Mouse (Mus musculus): ENCODE results near the gene Kif11. TPM values are rescaled to one million over a fixed set of nuclear protein-coding genes. Genes with fewer than 3 reads are reported as not detected.

Kif11 gene
- polyA plus RNA-seq, 1 experiment from 2014 or later, result 87.5 TPM

- ATAC-seq (ENCODE audit: insufficient read depth) (no peak), DNase-seq (no peak)
- no peak overlapping the region for H3K4me2 ChIP-seq
- H3K27ac ChIP-seq (ENCODE audit: low read depth), result no peak overlapping the region
- no peaks in the 10 kb centered on the region for H3K4me1 ChIP-seq (ENCODE audit: insufficient read depth)
- peaks cover 7% of the 10 kb centered on the region for H3K27me3 ChIP-seq (ENCODE audit: insufficient read depth, low read length)
- no peaks in the 10 kb centered on the region for H3K36me3 ChIP-seq (ENCODE audit: insufficient read depth)
- no peaks in the 10 kb centered on the region for H3K9me3 ChIP-seq (ENCODE audit: low read depth, low read length)
- H3K4me3 ChIP-seq (ENCODE audit: low read depth, low read length), result no peak overlapping the region
- WGBS, result 55% methylated on average over 10 of the region's 10 CpGs
- no peak for TF ChIP-seq CTCF (IDR thresholded peaks at IDR 0.05; ENCODE audit: low read depth)
- H3K9ac ChIP-seq, result no peak overlapping the region
These were observed 66.5 kb downstream of the Kif11 start for GRCm38 (mm10) chr19:37442524-37443286.

DNA sequence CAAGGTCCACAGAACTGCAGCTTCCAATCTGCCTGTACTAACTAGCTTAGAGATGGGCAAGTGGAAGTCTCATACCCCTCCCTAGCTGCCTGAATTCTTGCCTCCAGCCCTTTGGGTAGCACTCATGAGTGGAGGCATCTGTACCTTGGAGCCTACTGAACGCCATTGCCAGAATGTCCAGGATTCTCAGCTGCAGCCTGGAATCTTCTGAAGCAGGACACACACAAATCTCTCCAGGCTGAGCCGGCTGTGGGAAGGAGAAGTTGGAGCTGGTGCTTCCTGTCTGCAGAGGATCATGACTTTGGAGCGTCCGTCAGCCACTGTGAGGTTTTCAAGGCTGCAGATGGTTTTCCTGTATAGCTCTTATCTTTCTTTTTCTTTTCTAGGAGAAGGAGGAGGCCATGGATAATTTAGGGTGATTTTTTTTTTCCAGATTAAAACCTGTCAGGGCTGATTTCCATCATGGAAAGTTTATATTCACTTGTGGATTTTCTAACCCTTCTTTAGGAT, 67.5 kb downstream of the Kif11 start:
- DNase-seq, result peak; percentile 9
- H3K4me3 ChIP-seq (ENCODE audit: low read depth, low read length), result no peak overlapping the region
- WGBS, result 38% methylated on average over 4 of the region's 4 CpGs
- H3K4me1 ChIP-seq (ENCODE audit: insufficient read depth), result no peaks in the 10 kb centered on the region
- no peak for ATAC-seq (ENCODE audit: insufficient read depth)
- no peaks in the 10 kb centered on the region for H3K9me3 ChIP-seq (ENCODE audit: low read depth, low read length)
- H3K9ac ChIP-seq, result no peak overlapping the region
- H3K36me3 ChIP-seq (ENCODE audit: insufficient read depth), result no peaks in the 10 kb centered on the region
- H3K27me3 ChIP-seq (ENCODE audit: insufficient read depth, low read length), result peaks cover 4% of the 10 kb centered on the region; the same call in 1 of the 2 replicates
- H3K4me2 ChIP-seq, result no peak overlapping the region
- H3K27ac ChIP-seq (ENCODE audit: low read depth), result no peak overlapping the region
- TF ChIP-seq CTCF (IDR thresholded peaks at IDR 0.05; ENCODE audit: low read depth), result no peak

DNA sequence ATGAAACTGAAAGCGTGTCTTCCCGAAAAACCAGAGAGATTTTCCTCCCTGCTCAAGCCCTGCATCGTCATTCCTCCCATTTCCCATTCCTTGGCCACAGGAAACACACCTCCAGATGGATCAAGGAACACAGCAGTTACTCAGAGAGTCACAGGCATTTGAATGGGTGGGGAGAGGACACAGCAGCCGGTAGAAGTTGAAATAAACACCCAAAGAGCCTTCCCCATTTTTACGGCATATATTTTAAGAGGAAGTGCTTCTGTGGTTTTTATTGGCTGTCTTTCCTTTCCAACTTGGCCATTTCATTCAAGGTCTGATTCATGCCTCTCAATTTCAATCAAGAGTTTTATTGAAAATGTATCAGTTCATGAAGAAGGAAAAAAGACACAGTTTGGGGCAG, 72.0 kb downstream of the Kif11 start:
- H3K4me3 ChIP-seq (ENCODE audit: low read depth, low read length), result no peak overlapping the region

DNA sequence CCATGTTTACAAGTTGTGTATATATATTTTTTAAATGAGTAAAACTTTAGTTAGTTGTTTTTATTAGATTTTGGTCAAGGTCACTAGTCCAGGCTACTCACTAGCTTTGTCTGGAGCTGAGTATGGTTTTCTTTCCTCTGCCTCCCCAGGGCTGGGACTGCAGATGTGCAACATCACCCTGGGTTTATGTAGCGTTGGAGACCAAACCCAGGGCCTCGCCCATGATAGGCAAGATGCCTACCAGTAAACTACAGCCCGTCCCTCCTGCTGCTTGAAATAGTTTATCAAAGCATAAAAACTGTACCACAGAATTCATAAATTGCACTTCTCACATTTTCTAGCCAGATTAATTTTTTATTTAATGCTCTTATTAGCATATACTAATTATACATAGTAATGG, 73.0 kb downstream of the Kif11 start:
- Histone ChIP-seq H3K4me2 (no peak overlapping the region), H3K36me3 (ENCODE audit: insufficient read depth) (no peaks in the 10 kb centered on the region), H3K4me1 (ENCODE audit: insufficient read depth) (no peaks in the 10 kb centered on the region), H3K4me3 (ENCODE audit: low read depth, low read length) (no peak overlapping the region), H3K9me3 (ENCODE audit: low read depth, low read length) (no peaks in the 10 kb centered on the region), H3K27me3 (ENCODE audit: insufficient read depth, low read length) (no peaks in the 10 kb centered on the region), H3K27ac (ENCODE audit: low read depth) (no peak overlapping the region), H3K9ac (no peak overlapping the region)
- 94% methylated on average over 3 of the region's 3 CpGs for WGBS
- TF ChIP-seq CTCF (IDR thresholded peaks at IDR 0.05; ENCODE audit: low read depth), result no peak
- DNase-seq, result no peak
- ATAC-seq (ENCODE audit: insufficient read depth), result no peak

More for the DNA sequence above, 72.0 kb downstream of the Kif11 start:
- DNase-seq (no peak), ATAC-seq (ENCODE audit: insufficient read depth) (no peak)
- 51% methylated on average over 5 of the region's 5 CpGs for WGBS
- no peak for TF ChIP-seq CTCF (IDR thresholded peaks at IDR 0.05; ENCODE audit: low read depth)
- Histone ChIP-seq H3K9me3 (ENCODE audit: low read depth, low read length) (no peaks in the 10 kb centered on the region), H3K9ac (no peak overlapping the region), H3K36me3 (ENCODE audit: insufficient read depth) (no peaks in the 10 kb centered on the region), H3K27me3 (ENCODE audit: insufficient read depth, low read length) (no peaks in the 10 kb centered on the region), H3K4me1 (ENCODE audit: insufficient read depth) (no peaks in the 10 kb centered on the region), H3K27ac (ENCODE audit: low read depth) (no peak overlapping the region), H3K4me2 (no peak overlapping the region)

DNA sequence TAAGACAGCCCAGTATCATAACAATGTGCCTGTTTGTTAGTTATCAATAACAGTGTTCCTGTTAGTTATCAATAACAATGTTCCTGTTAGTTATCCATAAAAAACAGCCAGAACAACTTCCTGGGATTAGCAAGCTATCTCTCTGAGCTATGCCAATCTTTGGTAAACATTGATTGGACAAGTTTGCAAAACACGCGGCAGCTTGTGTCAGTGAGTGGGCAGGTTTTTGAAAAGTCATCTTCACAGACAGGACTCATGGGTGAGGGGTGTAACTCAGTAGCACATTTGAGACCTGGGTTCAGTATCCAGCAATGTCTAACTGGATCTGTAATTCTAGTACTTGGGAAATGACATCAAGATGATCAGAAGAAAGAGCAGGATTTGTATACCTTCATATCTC, 79.3 kb downstream of the Kif11 start:
- Histone ChIP-seq H3K36me3 (ENCODE audit: insufficient read depth) (no peaks in the 10 kb centered on the region), H3K4me1 (ENCODE audit: insufficient read depth) (no peaks in the 10 kb centered on the region), H3K9ac (no peak overlapping the region), H3K27ac (ENCODE audit: low read depth) (no peak overlapping the region), H3K27me3 (ENCODE audit: insufficient read depth, low read length) (no peaks in the 10 kb centered on the region), H3K4me2 (no peak overlapping the region), H3K4me3 (ENCODE audit: low read depth, low read length) (no peak overlapping the region), H3K9me3 (ENCODE audit: low read depth, low read length) (no peaks in the 10 kb centered on the region)
- 79% methylated on average over 2 of the region's 2 CpGs for WGBS
- TF ChIP-seq CTCF (IDR thresholded peaks at IDR 0.05; ENCODE audit: low read depth), result no peak
- ATAC-seq (ENCODE audit: insufficient read depth) (no peak), DNase-seq (no peak)

GRCm38 (mm10) chr19:37455961-37456360, 79.8 kb downstream of the Kif11 start:
- no peaks in the 10 kb centered on the region for H3K9me3 ChIP-seq (ENCODE audit: low read depth, low read length)
- no peak overlapping the region for H3K4me3 ChIP-seq (ENCODE audit: low read depth, low read length)
- no peaks in the 10 kb centered on the region for H3K36me3 ChIP-seq (ENCODE audit: insufficient read depth)
- no peak overlapping the region for H3K4me2 ChIP-seq
- no peak overlapping the region for H3K27ac ChIP-seq (ENCODE audit: low read depth)
- ATAC-seq (ENCODE audit: insufficient read depth) (no peak), DNase-seq (no peak)
- no peaks in the 10 kb centered on the region for H3K27me3 ChIP-seq (ENCODE audit: insufficient read depth, low read length)
- WGBS, result 90% methylated on average over 1 of the region's 1 CpGs
- TF ChIP-seq CTCF (IDR thresholded peaks at IDR 0.05; ENCODE audit: low read depth), result no peak
- no peak overlapping the region for H3K9ac ChIP-seq
- no peaks in the 10 kb centered on the region for H3K4me1 ChIP-seq (ENCODE audit: insufficient read depth)

GRCm38 (mm10) chr19:37458013-37458412, 81.8 kb downstream of the Kif11 start:
- TF ChIP-seq CTCF (IDR thresholded peaks at IDR 0.05; ENCODE audit: low read depth), result no peak
- H3K4me1 ChIP-seq (ENCODE audit: insufficient read depth), result no peaks in the 10 kb centered on the region
- no peaks in the 10 kb centered on the region for H3K9me3 ChIP-seq (ENCODE audit: low read depth, low read length)
- no peak overlapping the region for H3K27ac ChIP-seq (ENCODE audit: low read depth)
- no peak for DNase-seq
- ATAC-seq (ENCODE audit: insufficient read depth), result no peak
- H3K4me3 ChIP-seq (ENCODE audit: low read depth, low read length), result no peak overlapping the region
- no peak overlapping the region for H3K4me2 ChIP-seq
- H3K36me3 ChIP-seq (ENCODE audit: insufficient read depth), result no peaks in the 10 kb centered on the region
- H3K9ac ChIP-seq, result no peak overlapping the region
- WGBS, result 65% methylated on average over 6 of the region's 6 CpGs
- no peaks in the 10 kb centered on the region for H3K27me3 ChIP-seq (ENCODE audit: insufficient read depth, low read length)

Data from lung, embryonic 14.5 days (tissue).